Mouse (Mus musculus) intestine, embryonic 15.5 days (tissue): ENCODE results near the gene Myo1f. TPM values are rescaled to one million over a fixed set of nuclear protein-coding genes. Genes with fewer than 3 reads are reported as not detected.
A peak's percentile ranks its signal among the peaks of the same experiment; 100 is the strongest.

ENCODE experiments used
- ATAC-seq: fragments of 200-750 bp; cut with Nextera tagmentation; 2 replicates; pipeline ENCODE4 v1.8.0; 2017; ENCODE audit warnings: moderate TSS enrichment, moderate library complexity
- H3K27ac ChIP-seq: fragments of 300-500 bp; sonication (generic); 2 replicates; pipeline ENCODE4 v1.5.1; 2015; ENCODE audit warnings: mild to moderate bottlenecking, inconsistent platforms
- H3K27me3 ChIP-seq: fragments of 300-500 bp; sonication (generic); replicated peaks from 2 replicates; pipeline ENCODE4 v1.6.1; 2015; ENCODE audit warnings: inconsistent platforms
- H3K36me3 ChIP-seq: fragments of 300-500 bp; sonication (generic); 2 replicates; pipeline ENCODE4 v1.6.1; 2015; ENCODE audit warnings: inconsistent platforms
- H3K4me1 ChIP-seq: fragments of 300-500 bp; sonication (generic); replicated peaks from 2 replicates; pipeline ENCODE4 v1.6.1; 2015; ENCODE audit warnings: inconsistent platforms
- H3K4me2 ChIP-seq: fragments of 300-500 bp; sonication (generic); replicated peaks from 2 replicates; pipeline ENCODE4 v1.6.1; 2015; ENCODE audit warnings: mild to moderate bottlenecking, inconsistent platforms
- H3K4me3 ChIP-seq: fragments of 300-500 bp; sonication (generic); replicated peaks from 2 replicates; pipeline ENCODE4 v1.5.1; 2015; ENCODE audit warnings: inconsistent platforms
- H3K9ac ChIP-seq: fragments of 300-500 bp; sonication (generic); 2 replicates; pipeline ENCODE4 v1.6.1; 2015; ENCODE audit warnings: inconsistent platforms
- H3K9me3 ChIP-seq: fragments of 300-500 bp; sonication (generic); 2 replicates; pipeline ENCODE4 v1.6.1; 2016; ENCODE audit warnings: inconsistent platforms
- WGBS: fragments of 180-500 bp; shearing (Covaris S2); methylation state at CpG from one replicate; pipeline ENCODE4 v1.1.7; 2015; 5-methylcytosine and 5-hydroxymethylcytosine counted together
- polyA plus RNA-seq: library from polyadenylated mRNA; unstranded; fragments of >200 nt; fragmentation: Nextera tagmentation; extraction: Ambion mirVana; gene quantifications from 2 replicates; pipeline ENCODE4 v1.2.1, GENCODE M21; 2015

The Myo1f gene
- 3.8 and 3.9 TPM in 2 replicates for polyA plus RNA-seq

DNA sequence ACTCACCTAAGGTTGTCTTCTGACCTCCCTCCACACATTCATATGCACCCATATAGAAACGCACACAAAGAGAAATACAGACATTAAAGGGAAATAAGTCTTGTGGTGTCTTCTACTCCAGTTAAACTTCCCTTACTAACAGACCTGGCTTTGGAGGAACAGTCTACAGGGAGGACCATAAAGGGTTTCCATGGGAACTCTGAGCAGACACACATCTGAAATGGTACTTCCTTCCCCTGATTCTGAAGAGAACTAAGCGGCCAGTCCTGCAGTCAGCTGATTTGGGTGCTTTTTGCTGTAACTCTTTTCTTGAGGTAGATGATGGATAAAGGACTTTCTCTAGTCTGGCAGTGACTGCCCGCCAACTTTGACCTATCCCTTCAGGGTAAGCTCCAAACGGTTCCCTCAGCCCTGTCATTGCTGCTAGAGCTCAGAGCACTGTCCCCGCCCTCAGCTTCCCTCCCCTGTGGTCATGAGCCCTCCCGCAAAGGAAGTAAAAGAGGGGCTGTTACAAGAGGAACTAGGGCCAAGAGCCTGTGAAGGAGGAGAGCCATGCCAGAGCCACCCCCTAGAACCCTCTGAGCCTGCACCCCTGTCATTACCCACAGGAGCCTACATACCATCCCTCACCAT, at the start of gene Myo1f:
Myo1f (plus strand) TSS at position 485 of the 633 bp plus-strand sequence.
- no peaks in the 10 kb centered on the region for H3K9me3 ChIP-seq
- H3K9ac ChIP-seq: no peak within 1 kb of the TSS
- H3K36me3 ChIP-seq: no peaks in the 10 kb centered on the region
- no peaks in the 10 kb centered on the region for H3K27me3 ChIP-seq
- no peak for ATAC-seq
- no peaks in the 10 kb centered on the region for H3K4me1 ChIP-seq
- H3K4me3 ChIP-seq: no peak within 1 kb of the TSS
- H3K4me2 ChIP-seq: no peak within 1 kb of the TSS
- no peak within 1 kb of the TSS for H3K27ac ChIP-seq
- WGBS: 50% methylated on average over 6 of the region's 6 CpGs

DNA sequence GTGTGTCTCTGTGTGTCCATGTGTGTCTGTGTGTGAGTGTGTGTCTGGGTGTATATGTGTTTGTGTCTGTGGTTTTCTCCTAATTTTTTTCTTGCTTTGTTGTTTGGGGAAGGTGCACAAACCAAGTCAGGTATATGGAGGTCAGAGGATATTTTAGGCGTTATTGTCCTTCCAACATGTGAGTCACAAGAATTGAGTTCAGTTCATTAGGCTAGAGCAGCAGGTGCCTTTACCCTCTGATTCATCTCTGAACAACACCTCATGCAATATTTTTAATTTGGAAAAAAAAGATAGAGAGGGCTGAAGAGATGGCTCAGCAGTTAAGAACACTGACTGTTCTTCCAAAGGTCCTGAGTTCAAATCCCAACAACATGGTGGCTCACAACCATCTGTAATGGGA, 47.1 kb upstream of the Myo1f start:
- Histone ChIP-seq H3K27ac (no peak overlapping the region), H3K4me3 (no peak overlapping the region), H3K27me3 (no peaks in the 10 kb centered on the region), H3K4me2 (no peak overlapping the region), H3K36me3 (no peaks in the 10 kb centered on the region), H3K9ac (no peak overlapping the region), H3K4me1 (0 out of 2 replicates have a peak, but pooled peaks cover 4% of the 10 kb centered on the region), H3K9me3 (no peaks in the 10 kb centered on the region)
- WGBS: 90% methylated on average over 1 of the region's 1 CpGs
- no peak for ATAC-seq

GRCm38 (mm10) chr17:33510172-33510571, 45.3 kb upstream of the Myo1f start:
- Histone ChIP-seq H3K27ac (no peak overlapping the region), H3K36me3 (no peaks in the 10 kb centered on the region), H3K4me2 (no peak overlapping the region), H3K4me1 (no peaks in the 10 kb centered on the region), H3K27me3 (no peaks in the 10 kb centered on the region), H3K9me3 (no peaks in the 10 kb centered on the region), H3K9ac (no peak overlapping the region), H3K4me3 (no peak overlapping the region)
- no peak for ATAC-seq
- WGBS: 53% methylated on average over 5 of the region's 5 CpGs

DNA sequence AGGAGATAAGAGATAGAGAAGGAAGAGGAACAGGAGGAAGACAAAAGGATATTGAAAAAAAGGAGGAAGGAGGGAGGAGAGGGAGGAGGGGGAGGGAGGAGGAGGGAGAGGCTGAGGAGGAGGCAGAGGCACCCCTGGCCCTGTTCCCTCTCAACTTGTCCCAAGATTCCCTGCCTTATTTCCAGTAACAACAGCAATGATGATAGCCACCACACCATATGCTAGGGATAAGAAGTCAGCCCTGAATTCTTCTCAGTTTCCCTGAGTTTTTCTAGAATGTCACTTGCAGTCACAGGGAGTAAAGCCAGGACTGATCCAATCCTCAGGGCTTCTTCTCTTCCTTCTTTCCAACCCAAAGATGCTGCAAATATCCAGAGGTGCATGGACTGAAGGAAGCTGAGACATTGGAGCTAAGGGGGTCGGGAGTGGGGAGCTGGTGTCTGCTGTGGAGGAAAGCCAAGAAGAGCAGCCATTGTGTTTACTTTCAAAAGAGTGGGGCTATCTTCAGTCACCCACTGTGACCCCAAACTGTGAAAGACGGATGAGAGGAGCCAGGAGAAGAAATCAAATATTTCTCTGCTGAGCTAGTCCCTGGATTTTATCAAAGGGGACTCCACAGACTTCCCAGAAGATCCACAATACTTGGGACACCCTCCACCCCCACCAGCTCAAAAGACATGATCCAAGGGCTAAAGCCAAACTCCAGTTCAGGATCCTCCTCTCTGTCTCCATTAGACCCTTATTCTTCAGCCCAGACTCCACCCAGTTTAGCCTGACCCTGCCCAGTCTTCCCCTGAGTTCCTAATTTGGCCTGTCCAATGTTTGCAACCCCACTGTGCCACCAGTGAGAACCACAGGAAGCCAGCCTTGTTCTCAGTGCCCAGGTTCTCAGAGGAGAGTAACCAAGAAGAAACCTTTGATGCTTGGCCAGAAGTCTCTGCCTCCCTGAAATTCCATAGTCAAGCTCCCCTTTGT, 42.8 kb upstream of the Myo1f start:
- Histone ChIP-seq H3K9ac (no peak overlapping the region), H3K27me3 (no peaks in the 10 kb centered on the region), H3K4me2 (no peak overlapping the region), H3K4me1 (no peaks in the 10 kb centered on the region), H3K9me3 (no peaks in the 10 kb centered on the region), H3K4me3 (no peak overlapping the region), H3K36me3 (no peaks in the 10 kb centered on the region), H3K27ac (no peak overlapping the region)
- no peak for ATAC-seq
- WGBS: 20% methylated on average over 2 of the region's 2 CpGs

- WGBS: 91% methylated on average over 5 of the region's 5 CpGs
- no peaks in the 10 kb centered on the region for H3K27me3 ChIP-seq
- no peak overlapping the region for H3K4me2 ChIP-seq
- no peaks in the 10 kb centered on the region for H3K4me1 ChIP-seq
- no peak for ATAC-seq
- H3K9me3 ChIP-seq: no peaks in the 10 kb centered on the region
- no peak overlapping the region for H3K4me3 ChIP-seq
- no peaks in the 10 kb centered on the region for H3K36me3 ChIP-seq
- no peak overlapping the region for H3K9ac ChIP-seq
- H3K27ac ChIP-seq: no peak overlapping the region
These were observed 41.6 kb upstream of the Myo1f start for GRCm38 (mm10) chr17:33513874-33514273.

- Histone ChIP-seq H3K4me2 (no peak overlapping the region), H3K9ac (no peak overlapping the region), H3K4me1 (peaks cover 11% of the 10 kb centered on the region), H3K4me3 (no peak overlapping the region), H3K27ac (no peak overlapping the region), H3K27me3 (no peaks in the 10 kb centered on the region), H3K9me3 (no peaks in the 10 kb centered on the region), H3K36me3 (no peaks in the 10 kb centered on the region)
- 5% methylated on average over 1 of the region's 1 CpGs for WGBS
- no peak for ATAC-seq
These were observed 35.1 kb upstream of the Myo1f start for GRCm38 (mm10) chr17:33520366-33520765.

- Histone ChIP-seq H3K9me3 (no peaks in the 10 kb centered on the region), H3K9ac (peak overlapping the region; percentile 72), H3K4me3 (peak overlapping the region; percentile 61), H3K4me2 (peak overlapping the region; percentile 79), H3K27me3 (no peaks in the 10 kb centered on the region), H3K4me1 (peaks cover 20% of the 10 kb centered on the region), H3K36me3 (no peaks in the 10 kb centered on the region; the same call in 1 of the 2 replicates), H3K27ac (peak overlapping the region; percentile 70)
- ATAC-seq: peak; percentile 68
- 8% methylated on average over 11 of the region's 13 CpGs for WGBS
These were observed 32.0 kb upstream of the Myo1f start for GRCm38 (mm10) chr17:33523431-33523917.

DNA sequence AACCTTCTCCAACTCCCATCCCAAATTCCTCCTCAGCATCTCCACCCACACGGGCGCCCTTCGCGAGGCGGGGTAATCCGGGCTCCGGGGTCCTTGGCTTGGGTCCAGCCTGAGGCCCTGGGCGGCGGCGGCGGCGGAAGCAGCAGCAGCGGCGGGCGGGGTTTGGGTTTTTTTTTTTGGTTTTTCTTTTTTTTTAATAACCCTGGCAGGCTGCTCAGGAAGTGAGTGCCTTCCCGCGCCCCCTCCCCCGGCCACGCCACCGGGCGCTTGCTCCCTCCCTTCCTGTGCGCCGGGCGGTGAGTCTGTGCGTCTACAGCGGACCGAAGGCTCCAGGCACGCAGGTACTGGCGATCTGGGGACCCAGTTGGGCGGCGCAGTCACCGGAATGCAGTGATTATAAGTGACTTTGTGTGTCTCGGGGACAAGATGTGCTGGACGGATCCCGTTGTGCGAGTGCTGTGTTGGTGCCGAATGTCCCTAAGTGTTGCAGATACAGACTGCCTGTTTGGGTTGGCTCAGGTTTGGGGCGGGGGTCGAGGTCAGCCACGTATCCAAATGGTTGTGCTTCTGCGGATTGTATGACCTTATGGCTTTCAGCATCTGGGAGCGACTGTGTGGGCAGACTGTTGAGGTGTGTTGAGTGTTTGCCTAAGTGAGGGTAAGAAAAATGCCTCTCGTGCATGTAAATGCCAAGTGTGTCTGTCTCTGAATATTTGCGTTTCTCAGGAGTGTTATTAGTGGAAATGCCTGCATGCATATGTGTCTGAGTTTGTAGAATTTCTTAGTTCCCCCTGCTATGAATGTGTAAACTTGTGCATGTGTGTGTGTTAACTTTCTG, 31.4 kb upstream of the Myo1f start, which contains the start of gene Adamts10:
Adamts10 (plus strand) TSS at position 287 of the 838 bp plus-strand sequence.
- Histone ChIP-seq H3K36me3 (no peaks in the 10 kb centered on the region; the same call in 1 of the 2 replicates), H3K27me3 (no peaks in the 10 kb centered on the region), H3K4me2 (peak within 1 kb of the TSS; percentile 79), H3K4me1 (peaks cover 20% of the 10 kb centered on the region), H3K4me3 (peak within 1 kb of the TSS; percentile 61), H3K27ac (peak within 1 kb of the TSS; percentile 70), H3K9me3 (no peaks in the 10 kb centered on the region), H3K9ac (peak within 1 kb of the TSS; percentile 72)
- under 1% methylated on average over 44 of the region's 44 CpGs for WGBS
- ATAC-seq: peak; percentile 85

DNA sequence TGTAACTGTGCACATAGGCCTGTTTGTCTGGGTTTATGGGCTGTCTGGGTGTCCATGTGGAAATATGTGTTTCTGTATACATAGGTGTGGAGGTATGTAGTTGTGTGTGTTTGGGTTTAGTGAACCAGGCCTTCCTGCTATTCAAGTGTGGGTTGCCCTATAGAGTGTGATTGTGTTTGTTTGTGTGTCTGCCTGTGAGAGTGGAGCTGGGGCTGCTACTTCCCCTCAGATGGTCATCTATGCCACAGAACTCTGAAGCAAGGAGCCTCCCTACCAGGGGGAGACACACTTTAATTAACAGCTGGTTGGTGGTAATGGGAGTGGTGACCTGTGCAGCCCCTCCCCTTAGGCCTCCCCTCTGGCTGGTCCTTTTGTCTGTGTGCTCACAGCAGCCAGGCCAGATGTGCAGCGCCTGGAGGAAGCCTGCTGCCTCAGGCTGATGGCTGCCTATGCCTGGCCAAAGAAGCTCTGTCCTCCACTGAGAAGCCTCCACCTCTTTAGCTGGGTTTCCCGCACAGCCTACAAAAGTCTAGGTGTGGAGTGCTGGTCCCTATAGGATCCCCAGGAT, 30.6 kb upstream of the Myo1f start:
- 12% methylated on average over 2 of the region's 2 CpGs for WGBS
- Histone ChIP-seq H3K27ac (peak overlapping the region; percentile 70), H3K9ac (peak overlapping the region; percentile 72), H3K27me3 (no peaks in the 10 kb centered on the region), H3K36me3 (peaks cover 3% of the 10 kb centered on the region; the same call in 1 of the 2 replicates), H3K4me1 (peaks cover 20% of the 10 kb centered on the region), H3K4me2 (peak overlapping the region; percentile 79), H3K4me3 (peak overlapping the region; percentile 61), H3K9me3 (no peaks in the 10 kb centered on the region)
- peak; percentile 34; the same call in 1 of the 2 replicates for ATAC-seq

DNA sequence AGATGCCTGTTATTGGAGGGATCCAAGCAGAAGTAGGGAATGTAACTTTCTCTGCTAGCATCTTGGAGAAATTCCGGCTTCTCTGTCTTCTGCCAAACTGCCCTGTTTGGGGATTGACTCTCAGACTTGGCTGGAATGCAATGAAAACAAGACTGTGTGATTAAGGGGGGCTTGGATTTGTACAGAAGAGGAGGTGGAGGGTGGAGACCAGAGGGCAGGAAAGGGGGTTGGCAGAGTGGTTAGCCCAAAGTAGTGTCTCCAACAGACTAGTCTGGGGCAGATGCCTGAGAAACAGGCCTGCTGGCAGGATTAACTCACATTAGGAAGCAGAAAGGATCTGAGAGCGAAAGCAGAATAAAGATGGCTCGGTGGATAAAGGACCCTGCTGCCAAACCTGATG, 29.0 kb upstream of the Myo1f start:
- Histone ChIP-seq H3K9ac (no peak overlapping the region; the same call in 1 of the 2 replicates), H3K9me3 (no peaks in the 10 kb centered on the region), H3K36me3 (peaks cover 5% of the 10 kb centered on the region; the same call in 1 of the 2 replicates), H3K4me1 (peaks cover 20% of the 10 kb centered on the region), H3K4me3 (no peak overlapping the region), H3K4me2 (no peak overlapping the region), H3K27me3 (no peaks in the 10 kb centered on the region), H3K27ac (no peak overlapping the region)
- ATAC-seq: no peak
- 78% methylated on average over 3 of the region's 3 CpGs for WGBS

DNA sequence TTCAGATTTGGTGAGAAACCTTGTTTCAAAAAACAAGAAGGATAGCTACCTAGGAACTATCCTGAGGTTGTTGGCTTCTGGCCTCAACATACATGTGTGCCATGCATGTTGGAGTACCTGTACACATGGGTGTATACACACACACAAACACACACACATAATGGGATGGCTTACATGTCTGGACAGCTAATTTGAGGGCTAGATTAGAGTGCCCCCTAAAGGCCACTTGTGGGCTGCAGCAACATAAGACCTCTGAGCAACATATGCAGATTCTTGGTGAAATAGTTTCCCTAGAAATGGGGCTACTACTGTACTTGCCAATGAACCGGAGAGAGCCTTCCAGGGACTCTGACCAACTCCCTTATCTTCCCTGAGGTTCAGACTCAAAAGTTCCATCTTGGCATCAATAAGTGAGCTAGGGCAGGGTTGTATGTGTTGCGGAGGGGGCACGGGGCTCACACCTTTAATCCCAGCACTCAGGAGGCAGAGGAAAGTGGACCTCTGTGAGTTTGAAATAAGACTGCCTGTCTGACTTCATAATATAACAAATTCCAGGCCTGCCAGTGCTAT, 16.3 kb upstream of the Myo1f start:
- Histone ChIP-seq H3K4me3 (no peak overlapping the region), H3K27ac (no peak overlapping the region), H3K4me2 (no peak overlapping the region), H3K36me3 (no peaks in the 10 kb centered on the region), H3K9ac (no peak overlapping the region), H3K9me3 (no peaks in the 10 kb centered on the region), H3K27me3 (no peaks in the 10 kb centered on the region), H3K4me1 (no peaks in the 10 kb centered on the region)
- WGBS: 88% methylated on average over 3 of the region's 3 CpGs
- ATAC-seq: no peak
